Mouse (Mus musculus) kidney, embryonic 16.5 days (tissue): ENCODE measurements around the gene Mafk. TPM values are rescaled to one million over a fixed set of nuclear protein-coding genes. Genes with fewer than 3 reads are reported as not detected.
A peak's percentile ranks its signal among the peaks of the same experiment; 100 is the strongest.

Source experiments
- ATAC-seq: fragments of 200-750 bp; cut with Nextera tagmentation; 2 replicates; pipeline ENCODE4 v1.8.0; 2017; ENCODE audit warnings: moderate TSS enrichment; ENCODE audit not compliant: low FRiP score, low TSS enrichment
- H3K27ac ChIP-seq: fragments of 300-500 bp; sonication (generic); 2 replicates; pipeline ENCODE4 v1.5.1; 2014; ENCODE audit warnings: low read length
- H3K27me3 ChIP-seq: fragments of 300-500 bp; sonication (generic); 2 replicates; pipeline ENCODE4 v1.6.1; 2014; ENCODE audit warnings: low read length, control low read depth, mixed read lengths; ENCODE audit not compliant: insufficient read depth
- H3K36me3 ChIP-seq: fragments of 300-500 bp; sonication (generic); 2 replicates; pipeline ENCODE4 v1.6.1; 2014; ENCODE audit warnings: low read length, control low read depth, mixed read lengths; ENCODE audit not compliant: insufficient read depth
- H3K4me1 ChIP-seq: fragments of 300-500 bp; sonication (generic); 2 replicates; pipeline ENCODE4 v1.6.1; 2014; ENCODE audit warnings: low read length, control low read depth, mixed read lengths; ENCODE audit not compliant: insufficient read depth
- H3K4me2 ChIP-seq: fragments of 300-500 bp; sonication (generic); replicated peaks from 2 replicates; pipeline ENCODE4 v1.6.1; 2014; ENCODE audit warnings: low read depth, low read length
- H3K4me3 ChIP-seq: fragments of 300-500 bp; sonication (generic); 2 replicates; pipeline ENCODE4 v1.5.1; 2014; ENCODE audit warnings: mild to moderate bottlenecking, low read length
- H3K9ac ChIP-seq: fragments of 300-500 bp; sonication (generic); replicated peaks from 2 replicates; pipeline ENCODE4 v1.6.1; 2014; ENCODE audit warnings: low read length
- H3K9me3 ChIP-seq: fragments of 300-500 bp; sonication (generic); 2 replicates; pipeline ENCODE4 v1.6.1; 2016; ENCODE audit warnings: low read length, control low read depth
- WGBS: fragments of 180-500 bp; shearing (Covaris S2); extraction: QIAGEN DNeasy Blood & Tissue Kit; methylation state at CpG from one replicate; pipeline ENCODE4 v1.1.7; 2014; 5-methylcytosine and 5-hydroxymethylcytosine counted together
- polyA plus RNA-seq: library from polyadenylated mRNA; unstranded; fragments of >200 nt; fragmentation: Nextera tagmentation; extraction: Ambion mirVana; gene quantifications from 2 replicates; pipeline ENCODE4 v1.2.1, GENCODE M21; 2015

The Mafk gene
- polyA plus RNA-seq, 1 experiment from 2014 or later = 13.3 TPM

- 89% methylated on average over 10 of the region's 10 CpGs for WGBS
- Histone ChIP-seq H3K27ac (no peak overlapping the region), H3K36me3 (peaks cover 11% of the 10 kb centered on the region), H3K4me2 (no peak overlapping the region), H3K27me3 (no peaks in the 10 kb centered on the region), H3K9me3 (no peaks in the 10 kb centered on the region), H3K9ac (no peak overlapping the region), H3K4me3 (no peak overlapping the region), H3K4me1 (peaks cover 16% of the 10 kb centered on the region)
- ATAC-seq = no peak
These were observed 33.2 kb downstream of the Mafk start for GRCm38 (mm10) chr5:139824531-139824930.

- peaks cover 16% of the 10 kb centered on the region for H3K4me1 ChIP-seq
- peak overlapping the region; percentile 93 for H3K4me3 ChIP-seq
- no peaks in the 10 kb centered on the region for H3K27me3 ChIP-seq
- H3K9ac ChIP-seq = peak overlapping the region; percentile 90
- no peak for ATAC-seq
- no peaks in the 10 kb centered on the region for H3K9me3 ChIP-seq
- 36% methylated on average over 11 of the region's 11 CpGs for WGBS
- peak overlapping the region; percentile 95 for H3K4me2 ChIP-seq
- H3K27ac ChIP-seq = no peak overlapping the region
- peaks cover 11% of the 10 kb centered on the region for H3K36me3 ChIP-seq
These were observed 34.6 kb downstream of the Mafk start for GRCm38 (mm10) chr5:139825947-139826346.

GRCm38 (mm10) chr5:139826357-139827055, 35.2 kb downstream of the Mafk start, which contains the start of the genes Gm26938 and Psmg3:
Gene Gm26938, minus strand, starts transcription at chr5:139826407.
Gene Psmg3, minus strand, starts transcription at chr5:139826885.
- peak; percentile 83 for ATAC-seq
- Histone ChIP-seq H3K27ac (peak within 1 kb of the TSS; percentile 63; the same call in 1 of the 2 replicates), H3K4me2 (peak within 1 kb of the TSS; percentile 95), H3K4me1 (peaks cover 16% of the 10 kb centered on the region), H3K9ac (peak within 1 kb of the TSS; percentile 90), H3K36me3 (peaks cover 11% of the 10 kb centered on the region), H3K9me3 (no peaks in the 10 kb centered on the region), H3K4me3 (peak within 1 kb of the TSS; percentile 93), H3K27me3 (no peaks in the 10 kb centered on the region)
- under 1% methylated on average over 43 of the region's 43 CpGs for WGBS

- Histone ChIP-seq H3K27ac (no peak overlapping the region), H3K9ac (no peak overlapping the region), H3K9me3 (no peaks in the 10 kb centered on the region), H3K4me1 (peaks cover 11% of the 10 kb centered on the region), H3K4me2 (no peak overlapping the region), H3K27me3 (no peaks in the 10 kb centered on the region), H3K36me3 (peaks cover 4% of the 10 kb centered on the region; the same call in 1 of the 2 replicates), H3K4me3 (no peak overlapping the region)
- no peak for ATAC-seq
- WGBS = 95% methylated on average over 1 of the region's 1 CpGs
These were observed 36.3 kb downstream of the Mafk start for GRCm38 (mm10) chr5:139827593-139827992.

GRCm38 (mm10) chr5:139829384-139829783, 38.1 kb downstream of the Mafk start:
- Histone ChIP-seq H3K27me3 (no peaks in the 10 kb centered on the region), H3K27ac (no peak overlapping the region), H3K9me3 (no peaks in the 10 kb centered on the region), H3K4me1 (peaks cover 11% of the 10 kb centered on the region), H3K9ac (no peak overlapping the region), H3K36me3 (no peaks in the 10 kb centered on the region), H3K4me2 (no peak overlapping the region), H3K4me3 (no peak overlapping the region)
- no peak for ATAC-seq
- WGBS = 58% methylated on average over 13 of the region's 13 CpGs

- Histone ChIP-seq H3K36me3 (no peaks in the 10 kb centered on the region), H3K4me1 (peaks cover 5% of the 10 kb centered on the region), H3K4me2 (no peak overlapping the region), H3K9ac (no peak overlapping the region), H3K4me3 (no peak overlapping the region), H3K27ac (no peak overlapping the region), H3K27me3 (no peaks in the 10 kb centered on the region), H3K9me3 (no peaks in the 10 kb centered on the region)
- ATAC-seq = no peak
- WGBS = 89% methylated on average over 3 of the region's 3 CpGs
These were observed 39.4 kb downstream of the Mafk start for GRCm38 (mm10) chr5:139830734-139831133.

GRCm38 (mm10) chr5:139832125-139832524, 40.8 kb downstream of the Mafk start:
- H3K4me2 ChIP-seq = no peak overlapping the region
- H3K27ac ChIP-seq = no peak overlapping the region
- H3K36me3 ChIP-seq = no peaks in the 10 kb centered on the region
- H3K9me3 ChIP-seq = no peaks in the 10 kb centered on the region
- no peak overlapping the region for H3K4me3 ChIP-seq
- no peaks in the 10 kb centered on the region for H3K4me1 ChIP-seq
- no peaks in the 10 kb centered on the region for H3K27me3 ChIP-seq
- ATAC-seq = no peak
- no peak overlapping the region for H3K9ac ChIP-seq
- 50% methylated on average over 7 of the region's 7 CpGs for WGBS

GRCm38 (mm10) chr5:139835706-139836105, 44.4 kb downstream of the Mafk start:
- no peak for ATAC-seq
- Histone ChIP-seq H3K27me3 (no peaks in the 10 kb centered on the region), H3K36me3 (no peaks in the 10 kb centered on the region), H3K27ac (no peak overlapping the region), H3K4me2 (no peak overlapping the region), H3K9me3 (no peaks in the 10 kb centered on the region), H3K4me1 (no peaks in the 10 kb centered on the region), H3K4me3 (no peak overlapping the region), H3K9ac (no peak overlapping the region)
- WGBS = 79% methylated on average over 7 of the region's 7 CpGs

GRCm38 (mm10) chr5:139838476-139838892, 47.2 kb downstream of the Mafk start:
- Histone ChIP-seq H3K27me3 (no peaks in the 10 kb centered on the region), H3K4me1 (no peaks in the 10 kb centered on the region), H3K9ac (no peak overlapping the region), H3K4me2 (no peak overlapping the region), H3K4me3 (no peak overlapping the region), H3K27ac (no peak overlapping the region), H3K36me3 (no peaks in the 10 kb centered on the region), H3K9me3 (no peaks in the 10 kb centered on the region)
- 18% methylated on average over 2 of the region's 2 CpGs for WGBS
- peak; percentile 69; the same call in 1 of the 2 replicates for ATAC-seq

GRCm38 (mm10) chr5:139839142-139839541, 47.8 kb downstream of the Mafk start:
- WGBS = 49% methylated on average over 3 of the region's 3 CpGs

More at GRCm38 (mm10) chr5:139839142-139839541, 47.8 kb downstream of the Mafk start:
- ATAC-seq = no peak
- Histone ChIP-seq H3K9me3 (peaks cover 2% of the 10 kb centered on the region; the same call in 1 of the 2 replicates), H3K4me2 (no peak overlapping the region), H3K4me3 (no peak overlapping the region), H3K4me1 (no peaks in the 10 kb centered on the region), H3K36me3 (no peaks in the 10 kb centered on the region), H3K9ac (no peak overlapping the region), H3K27ac (no peak overlapping the region), H3K27me3 (no peaks in the 10 kb centered on the region)
